Mouse (Mus musculus): ENCODE data around the gene Zranb1.

GRCm38 (mm10) chr7:133003421-133003820 is 72.5 kb downstream of the Zranb1 start:
- peak; percentile 95 for TF ChIP-seq CTCF (IDR thresholded peaks at IDR 0.05; ENCODE audit: low read depth)
- TF ChIP-seq EP300 (IDR thresholded peaks at IDR 0.05; ENCODE audit: low read depth), result no peak

Measured in liver, postnatal 0 days (tissue).